Mouse (Mus musculus): ENCODE measurements around the gene Nmnat3.

Nmnat3 gene

GRCm38 (mm10) chr9:98311316-98311965 lies 24.2 kb downstream of the Nmnat3 start:
- no peak for DNase-seq (ENCODE audit: low spot score in 2 of 2)

- DNase-seq (ENCODE audit: low spot score in 2 of 2) = no peak
Observed at GRCm38 (mm10) chr9:98312622-98313374, 25.6 kb downstream of the Nmnat3 start.

GRCm38 (mm10) chr9:98313587-98313986 lies 26.4 kb downstream of the Nmnat3 start:
- no peak for DNase-seq (ENCODE audit: low spot score in 2 of 2)

DNA sequence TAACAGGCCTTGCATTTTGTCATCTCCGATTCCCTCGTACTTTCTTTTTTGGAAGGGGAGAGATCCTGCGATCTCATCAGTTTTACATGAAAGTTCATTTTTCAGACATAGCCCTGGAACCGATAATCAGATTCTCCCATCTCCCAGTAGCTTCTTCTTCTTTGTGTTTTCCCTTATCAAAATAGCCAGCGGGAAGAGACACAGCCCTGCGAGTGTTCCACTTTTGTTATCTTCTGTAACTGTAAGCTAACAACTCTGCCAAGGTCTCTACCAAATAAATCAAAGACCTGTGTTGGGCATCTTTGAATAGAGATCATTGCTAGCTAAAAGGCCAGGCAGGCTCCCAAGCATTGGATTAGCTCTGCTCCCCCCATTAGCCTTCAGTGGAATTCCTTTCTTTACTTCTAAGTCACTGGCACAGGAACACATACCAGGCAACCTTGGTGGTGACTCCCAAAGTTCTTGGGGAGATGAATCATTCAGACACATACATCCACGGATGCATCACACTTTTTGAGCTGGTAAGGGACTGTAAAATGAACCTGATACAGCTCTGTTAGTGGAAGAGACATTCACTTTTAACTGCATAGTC lies 26.9 kb downstream of the Nmnat3 start:
- DNase-seq (ENCODE audit: low spot score in 2 of 2) = no peak

GRCm38 (mm10) chr9:98317897-98318296 lies 30.7 kb downstream of the Nmnat3 start:
- DNase-seq (ENCODE audit: low spot score in 2 of 2) = no peak

DNA sequence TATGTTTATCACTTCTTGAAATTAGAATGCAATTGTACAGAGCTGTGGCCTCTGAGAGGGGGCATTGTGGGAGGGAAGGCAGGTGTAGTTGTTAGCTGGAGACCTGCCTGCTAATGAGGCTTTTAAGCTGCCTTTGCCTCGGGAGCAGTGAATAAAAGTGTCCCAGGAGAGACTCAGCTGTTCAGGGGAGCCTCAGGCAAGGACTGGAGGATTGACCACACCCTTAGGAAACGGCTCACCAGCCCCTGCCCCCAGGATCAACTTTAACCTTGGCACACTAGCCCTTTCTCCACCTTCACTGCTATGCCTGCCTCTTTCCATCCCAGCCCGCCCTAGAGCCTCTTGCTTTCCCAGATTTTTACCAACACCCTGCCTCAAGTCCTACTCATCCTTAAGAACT lies 31.6 kb downstream of the Nmnat3 start:
- no peak for DNase-seq (ENCODE audit: low spot score in 2 of 2)

- no peak for DNase-seq (ENCODE audit: low spot score in 2 of 2)
Observed at GRCm38 (mm10) chr9:98320785-98321184, 33.5 kb downstream of the Nmnat3 start.

DNA sequence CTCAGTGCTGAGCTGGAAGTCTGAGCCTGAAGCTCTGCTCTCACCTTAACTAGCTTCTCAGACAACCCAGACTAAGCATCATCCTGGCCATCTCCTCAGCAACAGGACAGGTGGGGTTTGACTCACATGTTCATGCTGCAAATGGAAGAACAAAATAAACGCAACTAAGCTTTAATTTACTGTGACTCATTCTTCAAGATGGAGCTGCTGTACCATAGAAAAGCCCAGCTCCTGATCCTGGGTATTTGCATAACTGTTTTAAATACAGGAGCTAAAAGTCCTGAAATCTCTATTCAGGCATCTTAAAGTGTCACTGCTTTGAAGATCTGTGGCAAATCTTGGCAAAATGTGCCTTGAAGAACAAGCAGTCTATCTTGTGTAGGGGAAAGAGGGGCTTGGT lies 38.9 kb downstream of the Nmnat3 start:
- DNase-seq (ENCODE audit: low spot score in 2 of 2) = no peak

- no peak for DNase-seq (ENCODE audit: low spot score in 2 of 2)
Observed at GRCm38 (mm10) chr9:98328415-98329176, 41.4 kb downstream of the Nmnat3 start.

DNA sequence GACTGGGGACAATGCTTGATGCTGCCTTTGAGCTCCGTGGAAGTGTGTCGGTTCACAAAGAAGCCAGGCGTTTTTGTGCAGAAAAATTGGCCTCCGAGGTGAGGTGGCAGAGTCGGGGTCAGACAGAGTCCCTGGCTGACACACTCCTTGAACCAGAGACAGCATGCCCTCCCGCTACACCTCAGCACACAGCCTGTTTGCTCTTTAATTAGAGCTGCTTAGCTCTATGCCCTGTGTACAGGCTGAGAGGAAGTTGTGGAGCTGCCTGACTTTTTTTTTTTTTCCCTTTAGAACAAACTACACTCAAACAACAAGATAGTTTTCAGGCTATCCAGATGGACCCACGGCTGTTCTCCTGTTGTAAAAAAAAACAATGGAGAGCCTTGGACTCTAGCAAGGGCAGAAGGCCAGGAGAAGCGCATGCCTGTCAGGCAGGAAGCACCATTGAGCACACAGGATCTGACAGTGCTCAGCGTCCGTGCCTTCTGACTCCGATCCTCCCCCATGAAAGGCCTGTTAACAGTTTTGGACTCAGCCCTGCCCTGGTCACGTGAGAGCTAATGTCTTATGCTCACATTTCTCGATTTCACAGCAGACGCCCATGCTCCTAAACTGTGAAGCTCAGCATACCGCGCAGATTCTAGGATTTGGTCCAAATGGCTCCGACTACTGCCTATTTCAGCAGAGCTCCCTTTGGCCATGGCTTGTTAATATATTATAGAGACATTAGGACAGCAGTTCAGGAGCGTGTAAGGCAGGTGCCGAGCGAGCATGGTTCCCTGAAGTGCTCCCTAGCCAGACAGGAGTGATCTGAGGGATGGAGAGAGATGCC lies 42.3 kb downstream of the Nmnat3 start:
- DNase-seq (ENCODE audit: low spot score in 2 of 2) = peak; percentile 45 to 48

DNA sequence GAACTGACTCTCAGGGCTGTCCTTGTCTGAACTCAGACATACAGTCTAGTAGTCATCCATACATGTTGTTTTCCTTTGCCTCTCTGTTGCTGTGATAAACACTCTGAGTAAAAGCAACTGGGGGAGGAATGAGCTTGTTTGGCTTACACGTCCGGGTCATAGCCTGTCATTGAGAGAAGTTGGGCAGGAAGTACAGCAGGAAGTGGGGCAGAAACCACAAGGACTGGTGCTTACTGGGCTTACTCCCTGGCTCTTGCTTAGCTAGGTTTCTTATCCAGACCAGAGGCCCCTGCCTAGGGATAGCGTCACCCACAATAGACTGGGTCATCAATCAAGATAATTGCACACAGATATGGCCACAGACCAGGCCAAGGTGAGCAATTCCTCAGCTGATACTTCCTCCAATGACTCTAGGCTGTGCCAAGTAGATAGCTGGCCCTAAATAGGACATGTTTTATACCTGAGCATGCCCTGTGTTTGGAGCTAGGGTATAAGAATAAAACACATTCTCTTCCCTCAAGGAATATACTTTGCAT lies 46.1 kb downstream of the Nmnat3 start:
- DNase-seq (ENCODE audit: low spot score in 2 of 2) = no peak

GRCm38 (mm10) chr9:98337881-98338769 lies 50.9 kb downstream of the Nmnat3 start:
- DNase-seq (ENCODE audit: low spot score in 2 of 2) = peak; percentile 18 to 36

GRCm38 (mm10) chr9:98339971-98340370 lies 52.7 kb downstream of the Nmnat3 start:
- no peak for DNase-seq (ENCODE audit: low spot score in 2 of 2)

DNA sequence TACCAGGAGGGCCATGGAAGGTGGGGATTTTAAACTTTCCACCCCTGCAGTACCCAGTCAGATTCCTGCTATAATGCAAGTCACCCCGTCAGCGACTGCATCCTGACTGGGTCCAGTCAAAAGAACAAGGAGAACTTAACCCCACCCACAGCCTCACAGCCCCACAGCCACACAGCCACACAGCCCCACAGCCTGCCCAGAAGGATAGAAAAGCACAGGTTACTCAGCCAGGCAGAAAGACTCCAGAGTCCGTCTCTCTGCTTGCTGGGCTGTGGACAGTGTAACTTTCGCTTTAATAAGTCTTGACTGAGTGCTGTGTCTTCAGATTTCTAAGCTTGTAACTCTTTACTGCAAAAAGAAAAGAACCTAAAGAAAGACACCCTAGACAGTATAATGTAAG lies 53.2 kb downstream of the Nmnat3 start:
- DNase-seq (ENCODE audit: low spot score in 2 of 2) = no peak

DNA sequence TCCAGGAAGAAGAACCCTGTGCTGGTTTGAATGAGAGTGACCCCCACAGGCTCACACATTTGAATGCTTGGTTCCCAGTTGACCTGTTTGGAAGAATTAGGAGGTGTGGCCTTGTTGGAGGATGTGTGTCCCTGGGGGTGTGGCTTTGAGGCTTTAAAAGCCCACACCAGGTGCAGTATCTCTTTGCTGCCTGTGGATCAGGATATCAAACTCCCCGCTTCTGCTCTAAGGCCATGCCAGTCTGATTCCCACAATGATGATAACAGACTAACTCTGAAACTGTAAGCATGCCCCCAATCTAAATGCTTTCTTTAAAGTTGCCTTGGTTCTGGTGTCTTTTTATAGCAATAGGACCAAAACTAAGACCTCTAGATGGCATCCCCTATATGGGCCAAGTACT lies 58.6 kb downstream of the Nmnat3 start:
- DNase-seq (ENCODE audit: low spot score in 2 of 2) = no peak

GRCm38 (mm10) chr9:98346240-98346639 lies 59.0 kb downstream of the Nmnat3 start:
- DNase-seq (ENCODE audit: low spot score in 2 of 2) = no peak

DNA sequence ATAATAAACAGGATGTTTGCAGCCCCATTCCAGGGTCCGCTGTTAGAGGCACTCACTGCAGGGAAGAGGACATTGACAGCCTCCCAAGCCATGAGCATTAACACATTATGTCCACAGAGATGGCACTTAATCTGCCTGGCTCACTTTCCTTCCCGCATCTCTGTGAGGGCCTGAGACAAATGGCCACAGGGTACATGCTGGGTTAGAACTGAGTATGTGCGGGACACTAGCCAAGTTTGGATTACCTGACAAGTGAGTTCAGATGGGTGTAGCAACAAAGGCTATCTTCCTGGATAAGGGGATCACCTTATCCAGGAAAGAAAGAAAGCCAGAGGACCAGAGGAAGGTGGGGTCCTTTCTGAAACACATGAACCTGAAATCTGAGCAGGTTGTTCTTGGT lies 59.8 kb downstream of the Nmnat3 start:
- no peak for DNase-seq (ENCODE audit: low spot score in 2 of 2)

DNA sequence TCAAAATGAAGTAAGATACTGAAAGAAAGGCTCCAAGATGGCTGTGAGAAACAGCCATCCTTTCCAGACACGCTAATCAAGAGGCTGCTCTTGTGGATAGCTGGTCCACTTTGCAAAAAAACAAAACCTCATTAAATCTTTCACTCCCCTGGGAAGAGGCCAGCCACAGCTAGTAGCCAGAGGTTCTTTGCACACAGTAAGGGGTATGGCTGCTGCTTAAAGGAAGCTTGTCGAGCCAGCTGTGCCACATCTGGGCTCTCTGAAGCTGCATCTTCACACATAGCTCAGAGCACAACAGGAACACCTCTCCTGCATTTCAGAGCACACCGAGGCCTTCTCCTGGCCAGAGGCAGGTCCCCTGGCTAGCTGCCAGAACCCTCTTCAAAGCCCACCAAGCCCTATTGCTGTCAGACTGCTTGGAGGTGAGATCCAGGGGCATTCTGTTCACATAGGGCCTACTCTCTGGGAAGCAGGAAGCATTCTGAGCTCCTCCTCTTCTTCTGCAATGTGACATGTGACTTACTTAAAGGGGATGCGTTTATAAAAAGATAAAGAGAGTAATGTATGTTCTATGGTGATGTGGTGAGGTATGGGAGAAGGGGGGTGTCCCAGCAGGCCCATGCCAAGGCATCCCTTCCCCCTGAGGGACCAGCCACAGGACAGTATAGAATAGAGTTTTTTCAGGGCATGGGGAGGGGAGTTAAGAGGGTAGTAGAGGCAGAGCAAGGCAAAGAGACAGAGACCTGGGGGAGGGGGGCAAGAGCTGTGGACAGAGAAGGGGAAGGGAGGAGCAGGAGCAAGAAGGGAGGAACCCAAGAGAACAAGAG lies 63.3 kb downstream of the Nmnat3 start:
- DNase-seq (ENCODE audit: low spot score in 2 of 2) = no peak

DNA sequence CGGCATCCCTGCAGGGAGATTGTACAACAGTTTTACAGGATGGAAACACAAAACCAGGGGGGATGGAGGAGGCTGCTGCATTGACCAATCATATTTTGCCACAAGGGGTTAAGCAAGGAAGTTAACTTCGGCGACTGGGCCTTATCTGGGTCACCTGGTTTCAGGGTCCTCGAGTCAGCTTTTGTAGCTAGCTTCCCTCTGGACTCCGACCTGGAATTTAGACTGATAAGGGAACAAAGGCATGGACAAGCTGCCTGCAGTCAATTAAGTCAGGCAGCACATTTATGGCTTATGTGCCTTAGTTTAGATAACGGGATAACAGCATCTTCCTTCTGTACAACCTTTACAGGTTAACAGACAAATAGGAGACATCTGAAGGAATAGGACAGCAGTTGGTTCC lies 65.1 kb downstream of the Nmnat3 start:
- DNase-seq (ENCODE audit: low spot score in 2 of 2) = no peak
